In genomic region chr5:66612964-66613363, GRCm38 (mm10) we compare ENCODE assay signal across 12 mouse cellular contexts. TPM values are rescaled to one million over a fixed set of nuclear protein-coding genes. Genes with fewer than 3 reads are reported as not detected.
DNase-seq lines count a peak whose midpoint lies in the region; ATAC-seq lines count a peak whose summit lies in the region.
"Had no signal": no experiment of that assay in that cellular context is flagged by ENCODE, and none has a peak within 500 bp of the region (broad histone marks: within the 10 kb centered on the region; RNA-seq: fewer than 3 reads in every experiment).

No protein-coding gene starts in this region.

- peaks cover 79% of the 10 kb centered on the region for H3K4me1 ChIP-seq in hindbrain, embryonic 13.5 days (replicated peaks)
- H3K4me1 ChIP-seq in hindbrain, embryonic 11.5 days (replicated peaks; ENCODE audit: control insufficient read depth, insufficient read depth, low read length), result no peaks in the 10 kb centered on the region
- H3K4me1 ChIP-seq in lung, embryonic 16.5 days (replicated peaks; ENCODE audit: control insufficient read depth, insufficient read depth, low read length), result peaks cover 49% of the 10 kb centered on the region
- H3K4me1 ChIP-seq in forebrain, embryonic 15.5 days, result peaks cover 33% of the 10 kb centered on the region

- no peaks in the 10 kb centered on the region for H3K36me3 ChIP-seq in hindbrain, embryonic 13.5 days
- no peaks in the 10 kb centered on the region for H3K36me3 ChIP-seq in hindbrain, embryonic 11.5 days (ENCODE audit: control insufficient read depth, insufficient read depth, low read length)
- no peaks in the 10 kb centered on the region for H3K36me3 ChIP-seq in lung, embryonic 16.5 days (ENCODE audit: control insufficient read depth, insufficient read depth, low read length)
- no peaks in the 10 kb centered on the region for H3K36me3 ChIP-seq in forebrain, embryonic 15.5 days

- peak; percentile 41 to 54 for DNase-seq in cerebellum, adult 18-20 months
- DNase-seq in cerebellum, adult 11-12 months, result no peak
- no peak for DNase-seq in hindbrain, embryonic 11.5 days (ENCODE audit: low spot score)
- DNase-seq in lung, postnatal 4 days, result no peak
- DNase-seq in mesoderm, embryonic 11.5 days (ENCODE audit: low read depth, low spot score), result peak; percentile 48
- DNase-seq: B cell, adult 2 months; gastrocnemius, postnatal 25 days; right cerebral cortex, adult 18-20 months had no signal

- H3K27ac ChIP-seq in hindbrain, embryonic 13.5 days, result peak overlapping the region; percentile 23; the same call in 1 of the 2 replicates
- no peak overlapping the region for H3K27ac ChIP-seq in hindbrain, embryonic 11.5 days (ENCODE audit: low read depth, low read length)
- H3K27ac ChIP-seq in lung, embryonic 16.5 days (ENCODE audit: low read length), result peak overlapping the region; percentile 42; the same call in 1 of the 2 replicates
- H3K27ac ChIP-seq in forebrain, embryonic 15.5 days (replicated peaks), result no peak overlapping the region

- H3K4me3 ChIP-seq in hindbrain, embryonic 13.5 days, result no peak overlapping the region
- no peak overlapping the region for H3K4me3 ChIP-seq in hindbrain, embryonic 11.5 days (ENCODE audit: low read depth, low read length)
- H3K4me3 ChIP-seq in lung, embryonic 16.5 days (ENCODE audit: low read length), result no peak overlapping the region
- H3K4me3 ChIP-seq in forebrain, embryonic 15.5 days, result no peak overlapping the region
- H3K4me3 ChIP-seq: megakaryocyte, embryonic 14.5 days had no signal

- no peak for ATAC-seq in hindbrain, embryonic 13.5 days (ENCODE audit: low FRiP score)
- no peak for ATAC-seq in hindbrain, embryonic 11.5 days (ENCODE audit: low FRiP score)
- ATAC-seq in lung, embryonic 16.5 days (ENCODE audit: low read depth), result no peak
- no peak for ATAC-seq in forebrain, embryonic 15.5 days (replicated peaks)

- no peak overlapping the region for H3K9ac ChIP-seq in hindbrain, embryonic 13.5 days
- H3K9ac ChIP-seq in hindbrain, embryonic 11.5 days (ENCODE audit: low read depth, low read length), result no peak overlapping the region
- no peak overlapping the region for H3K9ac ChIP-seq in lung, embryonic 16.5 days (ENCODE audit: low read length)
- H3K9ac ChIP-seq in forebrain, embryonic 15.5 days (replicated peaks), result no peak overlapping the region

- H3K9me3 ChIP-seq in hindbrain, embryonic 13.5 days, result no peaks in the 10 kb centered on the region
- no peaks in the 10 kb centered on the region for H3K9me3 ChIP-seq in hindbrain, embryonic 11.5 days (ENCODE audit: control insufficient read depth, low read length)
- no peaks in the 10 kb centered on the region for H3K9me3 ChIP-seq in lung, embryonic 16.5 days (ENCODE audit: control insufficient read depth, low read length)
- H3K9me3 ChIP-seq in forebrain, embryonic 15.5 days, result no peaks in the 10 kb centered on the region
- H3K9me3 ChIP-seq: megakaryocyte, embryonic 14.5 days had no signal

- WGBS in hindbrain, embryonic 13.5 days, result 69% methylated on average over 5 of the region's 5 CpGs
- WGBS in hindbrain, embryonic 11.5 days, result 70% methylated on average over 5 of the region's 5 CpGs
- WGBS in lung, embryonic 16.5 days, result 54% methylated on average over 5 of the region's 5 CpGs
- WGBS in forebrain, embryonic 15.5 days, result 77% methylated on average over 5 of the region's 5 CpGs

- H3K27me3 ChIP-seq in hindbrain, embryonic 13.5 days, result no peaks in the 10 kb centered on the region
- H3K27me3 ChIP-seq in hindbrain, embryonic 11.5 days (ENCODE audit: control insufficient read depth, insufficient read depth, low read length), result no peaks in the 10 kb centered on the region
- no peaks in the 10 kb centered on the region for H3K27me3 ChIP-seq in lung, embryonic 16.5 days (ENCODE audit: control insufficient read depth, insufficient read depth, low read depth, low read length)
- no peaks in the 10 kb centered on the region for H3K27me3 ChIP-seq in forebrain, embryonic 15.5 days

- H3K4me2 ChIP-seq in hindbrain, embryonic 13.5 days, result no peak overlapping the region
- no peak overlapping the region for H3K4me2 ChIP-seq in hindbrain, embryonic 11.5 days (replicated peaks; ENCODE audit: low read depth, low read length)
- H3K4me2 ChIP-seq in lung, embryonic 16.5 days (ENCODE audit: low read depth, low read length), result no peak overlapping the region
- no peak overlapping the region for H3K4me2 ChIP-seq in forebrain, embryonic 15.5 days (replicated peaks)

RNA-seq across cellular contexts. Expression of gene Apbb2, which starts 5.6 kb away (rescaled TPM):
- polyA plus RNA-seq in hindbrain, embryonic 13.5 days (2015; fragmentation: Nextera tagmentation; extraction: Ambion mirVana), result 126 TPM in 2 replicates
- 43.0 and 47.1 TPM in 2 replicates for polyA plus RNA-seq in hindbrain, embryonic 11.5 days (2014; fragmentation: Nextera tagmentation; extraction: Ambion mirVana)
- polyA plus RNA-seq in lung, embryonic 16.5 days (2015; fragmentation: Nextera tagmentation; extraction: Ambion mirVana), result 56.7 and 57.0 TPM in 2 replicates
- 85.6 and 85.8 TPM in 2 replicates for polyA plus RNA-seq in forebrain, embryonic 15.5 days (2015; fragmentation: Nextera tagmentation; extraction: Ambion mirVana)

Comparison
In these comparisons a context has a peak if more than half of its experiments do, and no peak if none do; other contexts are left out.
1. DNase-seq: peak in cerebellum, adult 18-20 months (2 of 2) and mesoderm, embryonic 11.5 days (single experiment); none in cerebellum, adult 11-12 months (single experiment), hindbrain, embryonic 11.5 days (single experiment) and lung, postnatal 4 days (0 of 2).
2. H3K27ac ChIP-seq: peak in hindbrain, embryonic 13.5 days (single experiment) and lung, embryonic 16.5 days (single experiment); none in hindbrain, embryonic 11.5 days (single experiment) and forebrain, embryonic 15.5 days (single experiment).